ENCODE assay signal across 7 mouse cellular contexts in the genomic region with DNA sequence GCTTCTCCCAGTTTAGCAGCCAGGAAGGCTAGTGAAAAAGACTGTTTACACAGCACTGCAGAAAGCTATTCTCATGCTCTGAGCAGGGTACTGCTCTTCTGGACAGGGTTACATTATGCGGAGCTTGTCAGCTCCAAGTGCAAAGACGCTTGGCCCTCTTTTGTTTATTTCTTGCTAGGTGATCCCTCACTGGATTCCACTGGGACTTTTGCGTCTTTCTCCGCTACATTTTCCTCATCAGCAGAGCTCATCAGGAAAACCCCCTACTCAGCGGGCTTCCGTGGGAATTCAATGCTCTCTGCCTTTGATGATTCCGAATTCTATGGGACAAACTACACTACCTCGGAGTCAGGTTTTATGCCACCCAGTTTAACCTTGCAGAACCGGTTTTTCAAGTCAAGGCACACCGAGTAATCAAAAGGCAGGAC.
DNase-seq lines count a peak whose midpoint lies in the region; ATAC-seq and TF ChIP-seq lines count a peak whose summit lies in the region.

No protein-coding gene starts in this region.

- TF ChIP-seq POLR2A in ES-Bruce4 (IDR thresholded peaks at IDR 0.05; ENCODE audit: insufficient read depth, low read length) = no peak

- 1% methylated on average over 10 of the region's 10 CpGs for WGBS in forebrain, embryonic 16.5 days
- 3% methylated on average over 10 of the region's 10 CpGs for WGBS in limb, embryonic 15.5 days
- under 1% methylated on average over 10 of the region's 10 CpGs for WGBS in neural tube, embryonic 13.5 days

- no peak overlapping the region for H3K27ac ChIP-seq in ES-Bruce4 (ENCODE audit: insufficient read depth, low read length)
- peak overlapping the region; percentile 31; the same call in 1 of the 2 replicates for H3K27ac ChIP-seq in forebrain, embryonic 16.5 days (ENCODE audit: low read length)
- H3K27ac ChIP-seq in limb, embryonic 15.5 days = no peak overlapping the region
- H3K27ac ChIP-seq in neural tube, embryonic 13.5 days (replicated peaks) = peak overlapping the region; percentile 49

- peak overlapping the region; percentile 56 for H3K4me2 ChIP-seq in forebrain, embryonic 16.5 days (ENCODE audit: low read length)
- peak overlapping the region; percentile 54 for H3K4me2 ChIP-seq in limb, embryonic 15.5 days
- peak overlapping the region; percentile 63 for H3K4me2 ChIP-seq in neural tube, embryonic 13.5 days

- H3K27me3 ChIP-seq in E14TG2a.4 (ENCODE audit: insufficient read depth, low read length) (peaks cover 9% of the 10 kb centered on the region; the same call in 1 of the 2 replicates), ES-Bruce4 (ENCODE audit: control insufficient read depth, insufficient read depth, low read length, poor library complexity, severe bottlenecking) (no peaks in the 10 kb centered on the region; the same call in 1 of the 2 replicates)
- no peaks in the 10 kb centered on the region for H3K27me3 ChIP-seq in forebrain, embryonic 16.5 days (replicated peaks; ENCODE audit: control insufficient read depth, insufficient read depth, low read length)
- no peaks in the 10 kb centered on the region for H3K27me3 ChIP-seq in limb, embryonic 15.5 days
- H3K27me3 ChIP-seq in neural tube, embryonic 13.5 days = no peaks in the 10 kb centered on the region

- H3K36me3 ChIP-seq in E14TG2a.4 (ENCODE audit: insufficient read depth, low read length) (no peaks in the 10 kb centered on the region), ES-Bruce4 (ENCODE audit: control insufficient read depth, insufficient read depth, low read length, poor library complexity, severe bottlenecking) (no peaks in the 10 kb centered on the region)
- H3K36me3 ChIP-seq in forebrain, embryonic 16.5 days (ENCODE audit: control insufficient read depth, insufficient read depth) = no peaks in the 10 kb centered on the region
- no peaks in the 10 kb centered on the region for H3K36me3 ChIP-seq in limb, embryonic 15.5 days
- no peaks in the 10 kb centered on the region for H3K36me3 ChIP-seq in neural tube, embryonic 13.5 days

- H3K9me3 ChIP-seq in E14TG2a.4 (ENCODE audit: low read length) (no peaks in the 10 kb centered on the region), ES-Bruce4 (replicated peaks; ENCODE audit: control insufficient read depth, insufficient read depth, low read length, poor library complexity, severe bottlenecking) (no peaks in the 10 kb centered on the region)
- H3K9me3 ChIP-seq in forebrain, embryonic 16.5 days (ENCODE audit: control insufficient read depth, low read length) = no peaks in the 10 kb centered on the region
- H3K9me3 ChIP-seq in limb, embryonic 15.5 days = no peaks in the 10 kb centered on the region
- H3K9me3 ChIP-seq in neural tube, embryonic 13.5 days = no peaks in the 10 kb centered on the region

- ATAC-seq in forebrain, embryonic 16.5 days = peak; percentile 41
- no peak for ATAC-seq in limb, embryonic 15.5 days (ENCODE audit: insufficient number of reproducible peaks, low FRiP score, low TSS enrichment, low read depth)
- 0 out of 2 replicates have a peak, but pooled peaks have one; percentile 36 for ATAC-seq in neural tube, embryonic 13.5 days (ENCODE audit: low read depth)
- no peak for ATAC-seq in inflammation-experienced regulatory T-cells, adult 6 months

- no peak for DNase-seq in adipocyte (ENCODE audit: low spot score)

- TF ChIP-seq EP300 in ES-Bruce4 (IDR thresholded peaks at IDR 0.05; ENCODE audit: insufficient read depth, low read depth, low read length) = no peak

- no peak overlapping the region for H3K9ac ChIP-seq in ES-Bruce4 (ENCODE audit: low read depth, poor library complexity, severe bottlenecking)
- peak overlapping the region; percentile 40 for H3K9ac ChIP-seq in forebrain, embryonic 16.5 days (replicated peaks; ENCODE audit: low read depth, low read length)
- 0 out of 2 replicates have a peak overlapping the region, but pooled peaks have one; percentile 17 for H3K9ac ChIP-seq in limb, embryonic 15.5 days
- peak overlapping the region; percentile 61 for H3K9ac ChIP-seq in neural tube, embryonic 13.5 days

- H3K4me1 ChIP-seq in E14TG2a.4 (replicated peaks; ENCODE audit: low read depth, low read length) (peaks cover 16% of the 10 kb centered on the region; the same call in 1 of the 2 replicates), ES-Bruce4 (ENCODE audit: control insufficient read depth, insufficient read depth, low read length) (no peaks in the 10 kb centered on the region)
- peaks cover 7% of the 10 kb centered on the region; the same call in 1 of the 2 replicates for H3K4me1 ChIP-seq in forebrain, embryonic 16.5 days (replicated peaks; ENCODE audit: control insufficient read depth, insufficient read depth, low read length)
- H3K4me1 ChIP-seq in limb, embryonic 15.5 days = peaks cover 6% of the 10 kb centered on the region; the same call in 1 of the 2 replicates
- H3K4me1 ChIP-seq in neural tube, embryonic 13.5 days (replicated peaks) = peaks cover 26% of the 10 kb centered on the region

- H3K4me3 ChIP-seq in E14TG2a.4 (replicated peaks; ENCODE audit: low read length) (peak overlapping the region; percentile 32; the same call in 1 of the 2 replicates), ES-Bruce4 (ENCODE audit: low read depth, low read length) (0 out of 2 replicates have a peak overlapping the region, but pooled peaks have one; percentile 1)
- peak overlapping the region; percentile 30 for H3K4me3 ChIP-seq in forebrain, embryonic 16.5 days (replicated peaks; ENCODE audit: low read length)
- peak overlapping the region; percentile 34 for H3K4me3 ChIP-seq in limb, embryonic 15.5 days
- H3K4me3 ChIP-seq in neural tube, embryonic 13.5 days = peak overlapping the region; percentile 37

- TF ChIP-seq CTCF in E14TG2a.4 (conservative IDR thresholded peaks at IDR 0.05; ENCODE audit: low read length) (no peak), ES-Bruce4 (IDR thresholded peaks at IDR 0.05; ENCODE audit: low read depth, low read length) (no peak)

Comparison
In these comparisons a context has a peak if more than half of its experiments do, and no peak if none do; other contexts are left out.
1. H3K27ac ChIP-seq: peak in forebrain, embryonic 16.5 days (single experiment) and neural tube, embryonic 13.5 days (single experiment); none in ES-Bruce4 (single experiment) and limb, embryonic 15.5 days (single experiment).
2. ATAC-seq: peak in forebrain, embryonic 16.5 days (single experiment) and neural tube, embryonic 13.5 days (single experiment); none in limb, embryonic 15.5 days (single experiment) and inflammation-experienced regulatory T-cells, adult 6 months (single experiment).
3. Peak in every context shown above with its lines, with median percentiles within 50 percentile points of each other: H3K4me3 ChIP-seq and H3K4me2 ChIP-seq.